In the genomic region with DNA sequence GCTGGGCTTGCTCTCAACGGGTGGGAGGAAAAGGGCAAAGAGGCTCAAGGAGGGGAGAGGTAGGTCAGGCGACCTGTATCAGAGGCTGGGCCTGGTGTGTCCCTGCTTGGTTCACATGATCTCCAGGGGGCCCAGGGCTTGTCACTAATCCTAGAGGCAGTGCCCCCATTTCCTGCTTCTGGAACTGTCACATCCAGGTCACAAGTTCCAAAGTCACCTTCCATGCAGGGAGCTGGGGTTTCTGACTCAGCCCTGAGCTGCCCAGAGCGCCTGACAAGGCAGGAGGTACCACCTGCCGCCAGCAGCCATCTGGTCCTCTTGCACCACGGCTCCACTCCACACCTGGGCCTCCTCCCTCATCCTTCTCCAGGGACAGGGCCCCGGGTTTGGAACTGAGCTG, we compare ENCODE assay signal across 10 mouse cellular contexts.
DNase-seq lines count a peak whose midpoint lies in the region; ATAC-seq and TF ChIP-seq lines count a peak whose summit lies in the region.
"Had no signal": no experiment of that assay in that cellular context is flagged by ENCODE, and none has a peak within 500 bp of the region (broad histone marks: within the 10 kb centered on the region; RNA-seq: fewer than 3 reads in every experiment).

No protein-coding gene starts in this region.

- no peak for DNase-seq in hindbrain, embryonic 10.5 days (ENCODE audit: low spot score)
- no peak for DNase-seq in hindbrain, embryonic 11.5 days (ENCODE audit: low spot score)
- peak; percentile 63 for DNase-seq in brain, adult 2 months (ENCODE audit: low read depth, low spot score)
- DNase-seq in limb, embryonic 10.5 days (ENCODE audit: low spot score): no peak
- DNase-seq in gastrocnemius, postnatal 10 days: no peak
- DNase-seq in right cerebral cortex, postnatal 14 days: no peak
- DNase-seq: kidney, postnatal 10 days had no signal

- H3K27ac ChIP-seq in hindbrain, embryonic 10.5 days: peak overlapping the region; percentile 82
- no peak overlapping the region for H3K27ac ChIP-seq in hindbrain, embryonic 11.5 days (ENCODE audit: low read depth, low read length)
- peak overlapping the region; percentile 47 for H3K27ac ChIP-seq in cortical plate, adult 2 months (ENCODE audit: insufficient read depth, low read length)
- peak overlapping the region; percentile 28; the same call in 1 of the 2 replicates for H3K27ac ChIP-seq in limb, embryonic 10.5 days
- H3K27ac ChIP-seq: limb, embryonic 12.5 days had no signal

- H3K4me1 ChIP-seq in hindbrain, embryonic 10.5 days (replicated peaks): peaks cover 73% of the 10 kb centered on the region
- H3K4me1 ChIP-seq in hindbrain, embryonic 11.5 days (replicated peaks; ENCODE audit: control insufficient read depth, insufficient read depth, low read length): peaks cover 18% of the 10 kb centered on the region
- H3K4me1 ChIP-seq in cortical plate, adult 2 months (ENCODE audit: control insufficient read depth, insufficient read depth, low read length): peaks cover 7% of the 10 kb centered on the region
- H3K4me1 ChIP-seq in limb, embryonic 10.5 days: peaks cover 73% of the 10 kb centered on the region

- no peak overlapping the region for H3K9ac ChIP-seq in hindbrain, embryonic 11.5 days (ENCODE audit: low read depth, low read length)
- H3K9ac ChIP-seq: limb, embryonic 12.5 days had no signal

- H3K4me3 ChIP-seq in hindbrain, embryonic 10.5 days: no peak overlapping the region
- H3K4me3 ChIP-seq in hindbrain, embryonic 11.5 days (ENCODE audit: low read depth, low read length): no peak overlapping the region
- no peak overlapping the region for H3K4me3 ChIP-seq in cortical plate, adult 2 months (ENCODE audit: insufficient read depth, low read length)
- H3K4me3 ChIP-seq in limb, embryonic 10.5 days: no peak overlapping the region
- H3K4me3 ChIP-seq: limb, embryonic 12.5 days had no signal

- no peak for TF ChIP-seq POLR2A in cortical plate, adult 2 months (IDR thresholded peaks at IDR 0.05; ENCODE audit: extremely low read depth, insufficient read depth, low read length)

- H3K27me3 ChIP-seq in hindbrain, embryonic 10.5 days (ENCODE audit: insufficient read depth, poor library complexity, severe bottlenecking): peaks cover 51% of the 10 kb centered on the region
- 0 out of 2 replicates have a peak, but pooled peaks cover 2% of the 10 kb centered on the region for H3K27me3 ChIP-seq in hindbrain, embryonic 11.5 days (ENCODE audit: control insufficient read depth, insufficient read depth, low read length)
- peaks cover 45% of the 10 kb centered on the region for H3K27me3 ChIP-seq in limb, embryonic 10.5 days (ENCODE audit: low read depth, poor library complexity, severe bottlenecking)

- 48% methylated on average over 6 of the region's 6 CpGs for WGBS in hindbrain, embryonic 10.5 days
- 48% methylated on average over 6 of the region's 6 CpGs for WGBS in hindbrain, embryonic 11.5 days
- 43% methylated on average over 6 of the region's 6 CpGs for WGBS in limb, embryonic 10.5 days

- TF ChIP-seq CTCF in cortical plate, adult 2 months (IDR thresholded peaks at IDR 0.05; ENCODE audit: extremely low read depth, insufficient read depth, low read length): no peak

- H3K4me2 ChIP-seq in hindbrain, embryonic 11.5 days (replicated peaks; ENCODE audit: low read depth, low read length): no peak overlapping the region
- H3K4me2 ChIP-seq: limb, embryonic 12.5 days had no signal

- H3K9me3 ChIP-seq in hindbrain, embryonic 10.5 days: no peaks in the 10 kb centered on the region
- H3K9me3 ChIP-seq in hindbrain, embryonic 11.5 days (ENCODE audit: control insufficient read depth, low read length): no peaks in the 10 kb centered on the region
- H3K9me3 ChIP-seq in limb, embryonic 10.5 days (replicated peaks): no peaks in the 10 kb centered on the region

- no peak for ATAC-seq in hindbrain, embryonic 11.5 days (ENCODE audit: low FRiP score)
- ATAC-seq in erythroblast, adult 5-6 weeks (replicated peaks; ENCODE audit: low FRiP score, poor library complexity, severe bottlenecking): no peak

- H3K36me3 ChIP-seq in hindbrain, embryonic 10.5 days: no peaks in the 10 kb centered on the region
- no peaks in the 10 kb centered on the region for H3K36me3 ChIP-seq in hindbrain, embryonic 11.5 days (ENCODE audit: control insufficient read depth, insufficient read depth, low read length)
- no peaks in the 10 kb centered on the region for H3K36me3 ChIP-seq in limb, embryonic 10.5 days
- H3K36me3 ChIP-seq: limb, embryonic 12.5 days had no signal
